Mouse (Mus musculus) forebrain, embryonic 12.5 days (tissue): ENCODE results near the gene Pla2r1. TPM values are rescaled to one million over a fixed set of nuclear protein-coding genes. Genes with fewer than 3 reads are reported as not detected.

ENCODE experiments used
- polyA plus RNA-seq: library from polyadenylated mRNA; unstranded; fragments of >200 nt; fragmentation: Nextera tagmentation; extraction: Ambion mirVana; gene quantifications from 2 replicates; pipeline ENCODE4 v1.2.1, GENCODE M21; 2016

The Pla2r1 gene
- polyA plus RNA-seq, 1 experiment from 2014 or later = 0.83 TPM

Other genes with a start within 250 kb of the Pla2r1 start
- gene Ly75, start 170.0 kb downstream of the Pla2r1 start, polyA plus RNA-seq = 1.2 and 1.9 TPM in 2 replicates
- gene Itgb6, start 169.3 kb upstream of the Pla2r1 start, polyA plus RNA-seq = 0.20 and 0.47 TPM in 2 replicates